Mouse (Mus musculus) limb, embryonic 13.5 days (tissue): ENCODE data around the gene Cfc1. TPM values are rescaled to one million over a fixed set of nuclear protein-coding genes. Genes with fewer than 3 reads are reported as not detected.

Source experiments
- ATAC-seq: fragments of 200-750 bp; cut with Nextera tagmentation; 2 replicates; pipeline ENCODE4 v1.8.0; 2017; ENCODE audit warnings: low read depth, moderate number of reproducible peaks, moderate TSS enrichment; ENCODE audit not compliant: low FRiP score
- H3K27ac ChIP-seq: fragments of 300-500 bp; sonication (generic); 2 replicates; pipeline ENCODE4 v1.5.1; 2015; ENCODE audit warnings: inconsistent platforms, mild to moderate bottlenecking, moderate library complexity
- H3K27me3 ChIP-seq: fragments of 300-500 bp; sonication (generic); 2 replicates; pipeline ENCODE4 v1.6.1; 2015; ENCODE audit warnings: mild to moderate bottlenecking, inconsistent platforms
- H3K36me3 ChIP-seq: fragments of 300-500 bp; sonication (generic); 2 replicates; pipeline ENCODE4 v1.6.1; 2015; ENCODE audit warnings: inconsistent platforms, mild to moderate bottlenecking, moderate library complexity
- H3K4me1 ChIP-seq: fragments of 300-500 bp; sonication (generic); 2 replicates; pipeline ENCODE4 v1.6.1; 2015; ENCODE audit warnings: inconsistent platforms
- H3K4me2 ChIP-seq: fragments of 300-500 bp; sonication (generic); replicated peaks from 2 replicates; pipeline ENCODE4 v1.6.1; 2015; ENCODE audit warnings: inconsistent platforms, mild to moderate bottlenecking, moderate library complexity
- H3K4me3 ChIP-seq: fragments of 300-500 bp; sonication (generic); 2 replicates; pipeline ENCODE4 v1.5.1; 2015; ENCODE audit warnings: moderate library complexity, mild to moderate bottlenecking, inconsistent platforms
- H3K9ac ChIP-seq: fragments of 300-500 bp; sonication (generic); 2 replicates; pipeline ENCODE4 v1.6.1; 2015; ENCODE audit warnings: mild to moderate bottlenecking, inconsistent platforms
- H3K9me3 ChIP-seq: fragments of 300-500 bp; sonication (generic); 2 replicates; pipeline ENCODE4 v1.6.1; 2016; ENCODE audit warnings: inconsistent platforms
- WGBS: fragments of 180-500 bp; shearing (Covaris S2); methylation state at CpG from one replicate; pipeline ENCODE4 v1.1.7; 2015; 5-methylcytosine and 5-hydroxymethylcytosine counted together
- polyA plus RNA-seq: library from polyadenylated mRNA; unstranded; fragments of >200 nt; fragmentation: Nextera tagmentation; extraction: Ambion mirVana; gene quantifications from 2 replicates; pipeline ENCODE4 v1.2.1, GENCODE M21; 2015

The Cfc1 gene
- polyA plus RNA-seq, 1 experiment from 2014 or later, result 0.19 TPM

- 75% methylated on average over 8 of the region's 8 CpGs for WGBS
- Histone ChIP-seq H3K27ac (no peak overlapping the region), H3K4me2 (no peak overlapping the region), H3K27me3 (no peaks in the 10 kb centered on the region), H3K36me3 (no peaks in the 10 kb centered on the region), H3K4me1 (no peaks in the 10 kb centered on the region), H3K4me3 (no peak overlapping the region), H3K9ac (no peak overlapping the region), H3K9me3 (no peaks in the 10 kb centered on the region)
- ATAC-seq, result no peak
Measured at GRCm38 (mm10) chr1:34564383-34565045, 29.1 kb downstream of the Cfc1 start.

GRCm38 (mm10) chr1:34568120-34568519 lies 32.7 kb downstream of the Cfc1 start:
- no peak overlapping the region for H3K4me2 ChIP-seq
- 94% methylated on average over 2 of the region's 2 CpGs for WGBS

GRCm38 (mm10) chr1:34569876-34570275 lies 34.4 kb downstream of the Cfc1 start:
- ATAC-seq, result no peak
- H3K27ac ChIP-seq, result no peak overlapping the region
- no peaks in the 10 kb centered on the region for H3K36me3 ChIP-seq
- H3K27me3 ChIP-seq, result no peaks in the 10 kb centered on the region
- H3K4me1 ChIP-seq, result no peaks in the 10 kb centered on the region
- no peaks in the 10 kb centered on the region for H3K9me3 ChIP-seq
- H3K4me2 ChIP-seq, result no peak overlapping the region
- WGBS, result 96% methylated on average over 2 of the region's 2 CpGs
- H3K9ac ChIP-seq, result no peak overlapping the region
- H3K4me3 ChIP-seq, result no peak overlapping the region

More at GRCm38 (mm10) chr1:34568120-34568519, 32.7 kb downstream of the Cfc1 start:
- ATAC-seq, result no peak
- Histone ChIP-seq H3K9ac (no peak overlapping the region), H3K27ac (no peak overlapping the region), H3K36me3 (no peaks in the 10 kb centered on the region), H3K9me3 (no peaks in the 10 kb centered on the region), H3K4me3 (no peak overlapping the region), H3K4me1 (no peaks in the 10 kb centered on the region), H3K27me3 (no peaks in the 10 kb centered on the region)

DNA sequence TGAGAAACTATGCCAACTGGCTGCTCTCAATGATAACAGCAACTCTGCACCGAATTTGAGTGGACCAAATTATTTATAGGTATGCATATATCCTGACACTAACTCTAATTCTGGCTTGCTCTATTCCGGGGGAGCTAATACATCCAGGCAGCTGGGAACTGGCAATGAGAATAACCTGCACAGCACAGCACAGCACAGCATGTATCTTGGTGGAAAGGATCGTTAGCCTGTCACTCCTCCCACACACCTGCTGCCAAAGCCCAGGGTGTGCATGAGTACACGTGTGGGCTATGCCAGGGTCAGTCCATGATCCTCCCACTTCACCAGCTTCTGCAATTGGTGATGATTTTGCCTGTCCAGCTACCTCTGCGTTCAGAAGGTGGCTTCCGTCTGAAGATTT lies 36.0 kb downstream of the Cfc1 start:
- no peak for ATAC-seq
- Histone ChIP-seq H3K27ac (no peak overlapping the region), H3K4me1 (no peaks in the 10 kb centered on the region), H3K9me3 (no peaks in the 10 kb centered on the region), H3K4me3 (no peak overlapping the region), H3K36me3 (no peaks in the 10 kb centered on the region), H3K4me2 (no peak overlapping the region), H3K27me3 (peaks cover 4% of the 10 kb centered on the region; the same call in 1 of the 2 replicates), H3K9ac (no peak overlapping the region)
- WGBS, result 71% methylated on average over 6 of the region's 6 CpGs

- WGBS, result 82% methylated on average over 6 of the region's 6 CpGs
- Histone ChIP-seq H3K36me3 (no peaks in the 10 kb centered on the region), H3K27me3 (peaks cover 16% of the 10 kb centered on the region), H3K4me3 (no peak overlapping the region), H3K4me2 (no peak overlapping the region), H3K27ac (no peak overlapping the region), H3K4me1 (no peaks in the 10 kb centered on the region), H3K9ac (no peak overlapping the region), H3K9me3 (no peaks in the 10 kb centered on the region)
- ATAC-seq, result no peak
Measured at GRCm38 (mm10) chr1:34573221-34573620, 37.8 kb downstream of the Cfc1 start.

GRCm38 (mm10) chr1:34578851-34579781 lies 43.7 kb downstream of the Cfc1 start, which contains the start of gene Amer3:
Gene Amer3 (plus strand): TSS chr1:34579657.
- Histone ChIP-seq H3K4me3 (peak within 1 kb of the TSS; percentile 43), H3K27ac (no peak within 1 kb of the TSS), H3K27me3 (peaks cover 47% of the 10 kb centered on the region), H3K36me3 (no peaks in the 10 kb centered on the region), H3K9ac (no peak within 1 kb of the TSS), H3K4me1 (peaks cover 11% of the 10 kb centered on the region), H3K9me3 (no peaks in the 10 kb centered on the region), H3K4me2 (peak within 1 kb of the TSS; percentile 71)
- peak; percentile 90 for ATAC-seq
- WGBS, result under 1% methylated on average over 52 of the region's 53 CpGs

GRCm38 (mm10) chr1:34579782-34580356 lies 44.4 kb downstream of the Cfc1 start:
- 1% methylated on average over 18 of the region's 18 CpGs for WGBS
- no peak overlapping the region for H3K27ac ChIP-seq
- H3K4me1 ChIP-seq, result peaks cover 11% of the 10 kb centered on the region
- peak overlapping the region; percentile 43 for H3K4me3 ChIP-seq
- H3K4me2 ChIP-seq, result peak overlapping the region; percentile 71
- ATAC-seq, result peak; percentile 29
- no peak overlapping the region for H3K9ac ChIP-seq
- no peaks in the 10 kb centered on the region for H3K9me3 ChIP-seq
- H3K27me3 ChIP-seq, result peaks cover 47% of the 10 kb centered on the region
- no peaks in the 10 kb centered on the region for H3K36me3 ChIP-seq

GRCm38 (mm10) chr1:34582218-34582617 lies 46.8 kb downstream of the Cfc1 start:
- no peak overlapping the region for H3K4me3 ChIP-seq
- no peaks in the 10 kb centered on the region for H3K36me3 ChIP-seq
- peaks cover 39% of the 10 kb centered on the region for H3K27me3 ChIP-seq
- no peaks in the 10 kb centered on the region for H3K9me3 ChIP-seq
- H3K27ac ChIP-seq, result no peak overlapping the region
- H3K4me2 ChIP-seq, result no peak overlapping the region
- peaks cover 11% of the 10 kb centered on the region for H3K4me1 ChIP-seq
- no peak for ATAC-seq
- 53% methylated on average over 6 of the region's 6 CpGs for WGBS
- H3K9ac ChIP-seq, result no peak overlapping the region

GRCm38 (mm10) chr1:34583821-34584263 lies 48.4 kb downstream of the Cfc1 start:
- peaks cover 25% of the 10 kb centered on the region for H3K27me3 ChIP-seq
- no peak overlapping the region for H3K27ac ChIP-seq
- H3K4me2 ChIP-seq, result no peak overlapping the region
- no peaks in the 10 kb centered on the region for H3K36me3 ChIP-seq
- H3K4me3 ChIP-seq, result no peak overlapping the region
- no peak for ATAC-seq
- H3K9me3 ChIP-seq, result no peaks in the 10 kb centered on the region
- WGBS, result 33% methylated on average over 4 of the region's 4 CpGs
- H3K9ac ChIP-seq, result no peak overlapping the region
- H3K4me1 ChIP-seq, result peaks cover 9% of the 10 kb centered on the region

DNA sequence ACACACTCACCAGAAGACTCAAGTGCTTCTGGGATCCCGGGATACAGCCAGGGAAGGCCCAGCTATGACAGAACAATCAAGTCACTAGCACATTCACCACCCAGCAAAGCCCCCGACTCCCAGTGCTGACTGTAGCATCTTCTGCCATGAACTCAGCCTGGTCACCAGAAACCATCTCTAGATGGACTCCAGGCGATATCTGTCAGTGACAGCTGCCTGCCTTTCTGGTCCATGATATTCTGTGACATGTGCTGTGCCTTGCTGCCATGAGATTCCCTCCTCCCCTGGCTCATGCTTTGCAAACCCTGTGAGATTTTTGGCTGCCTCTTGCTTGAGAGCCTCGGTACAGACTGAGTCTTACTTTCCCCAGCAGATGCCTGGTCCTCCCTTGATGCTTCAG lies 49.3 kb downstream of the Cfc1 start:
- Histone ChIP-seq H3K27me3 (peaks cover 17% of the 10 kb centered on the region), H3K4me1 (peaks cover 3% of the 10 kb centered on the region; the same call in 1 of the 2 replicates), H3K27ac (no peak overlapping the region), H3K36me3 (no peaks in the 10 kb centered on the region), H3K4me2 (no peak overlapping the region), H3K4me3 (no peak overlapping the region), H3K9me3 (no peaks in the 10 kb centered on the region), H3K9ac (no peak overlapping the region)
- WGBS, result 78% methylated on average over 4 of the region's 4 CpGs
- ATAC-seq, result no peak

DNA sequence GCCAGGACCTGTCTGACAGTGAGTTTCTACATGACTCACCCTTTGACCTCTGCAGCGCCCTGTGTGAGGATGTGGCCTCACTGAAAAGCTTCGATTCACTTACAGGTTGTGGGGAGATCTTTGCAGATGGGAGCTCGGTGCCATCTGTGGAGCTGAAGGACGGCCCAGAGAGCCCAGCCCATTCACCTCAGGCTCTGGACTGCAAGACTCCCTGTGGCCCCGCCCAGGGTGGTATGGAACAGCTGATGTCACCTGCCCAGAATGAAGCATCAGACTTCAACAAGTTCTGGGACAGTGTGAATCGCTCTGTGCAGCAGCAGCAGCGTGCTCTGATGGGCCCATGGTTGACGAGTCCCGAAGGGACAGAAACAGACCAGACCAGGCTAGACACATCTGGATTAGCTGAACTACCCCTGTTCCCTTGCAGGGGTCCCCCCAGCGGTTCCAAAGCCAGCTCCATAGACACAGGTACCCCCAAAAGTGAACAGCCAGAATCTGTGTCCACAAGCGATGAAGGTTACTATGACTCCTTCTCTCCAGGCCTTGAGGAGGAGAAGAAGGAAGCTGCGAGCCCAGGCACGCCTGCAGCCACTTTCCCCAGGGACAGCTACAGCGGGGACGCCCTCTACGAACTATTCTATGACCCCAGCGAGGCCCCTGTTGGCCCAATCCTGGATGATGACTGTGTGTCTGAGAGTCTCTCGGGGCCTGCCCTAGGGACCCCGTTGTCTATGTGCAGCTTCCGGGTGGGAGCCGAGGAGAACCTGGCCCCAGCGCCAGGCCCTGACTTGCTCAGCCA lies 52.0 kb downstream of the Cfc1 start:
- H3K4me1 ChIP-seq, result no peaks in the 10 kb centered on the region
- no peak overlapping the region for H3K27ac ChIP-seq
- WGBS, result 81% methylated on average over 22 of the region's 22 CpGs
- ATAC-seq, result no peak; the same call in 1 of the 2 replicates
- no peak overlapping the region for H3K4me3 ChIP-seq
- no peaks in the 10 kb centered on the region for H3K9me3 ChIP-seq
- no peaks in the 10 kb centered on the region for H3K27me3 ChIP-seq
- no peak overlapping the region for H3K9ac ChIP-seq
- no peaks in the 10 kb centered on the region for H3K36me3 ChIP-seq
- H3K4me2 ChIP-seq, result no peak overlapping the region
